Mouse (Mus musculus) frontal cortex, adult 2 months (tissue): Measurements from ENCODE around the gene Susd3. TPM values are rescaled to one million over a fixed set of nuclear protein-coding genes. Genes with fewer than 3 reads are reported as not detected.
A peak's percentile ranks its signal among the peaks of the same experiment; 100 is the strongest.

Experiments used
- DNase-seq, 2 experiments: peaks; one replicate each; pipeline ENCODE4 v3.0.0; 2022; ENCODE audit warnings: low spot score in 1 of 2; ENCODE audit errors: extremely low spot score in 1 of 2
- polyA plus RNA-seq: library from polyadenylated mRNA; depleted of rRNA; stranded (reverse); fragments of >200 nt; gene quantifications from 2 replicates; pipeline ENCODE4 v1.2.3, GENCODE M21; 2012; rRNA removed

Susd3 gene
- 2.4 and 3.2 TPM in 2 replicates for polyA plus RNA-seq

- no peak for DNase-seq
Measured at GRCm38 (mm10) chr13:49248467-49248862, at the start of gene Susd3. Gene Susd3, minus strand, starts transcription at chr13:49248706.

DNA sequence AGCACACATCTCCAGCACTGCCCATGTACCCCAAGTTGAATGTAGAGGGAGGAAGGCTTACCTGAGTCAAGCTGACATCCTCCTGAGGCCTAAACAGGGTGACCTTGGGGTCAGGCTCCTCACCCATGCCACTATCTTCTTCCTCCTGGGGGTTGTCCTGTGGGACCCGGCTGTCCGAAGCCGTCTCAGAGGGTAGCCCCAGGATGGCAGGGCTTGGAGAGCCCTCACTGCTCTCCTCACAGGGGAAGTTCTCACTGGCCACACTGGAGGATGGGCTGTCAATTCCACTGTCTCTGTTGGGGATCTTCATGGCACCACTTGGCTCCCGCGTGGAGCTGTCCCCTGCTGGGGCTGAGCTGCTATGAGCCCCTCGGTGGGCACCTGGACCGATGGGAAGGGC lies 47.8 kb upstream of the Susd3 start:
- DNase-seq = no peak

DNA sequence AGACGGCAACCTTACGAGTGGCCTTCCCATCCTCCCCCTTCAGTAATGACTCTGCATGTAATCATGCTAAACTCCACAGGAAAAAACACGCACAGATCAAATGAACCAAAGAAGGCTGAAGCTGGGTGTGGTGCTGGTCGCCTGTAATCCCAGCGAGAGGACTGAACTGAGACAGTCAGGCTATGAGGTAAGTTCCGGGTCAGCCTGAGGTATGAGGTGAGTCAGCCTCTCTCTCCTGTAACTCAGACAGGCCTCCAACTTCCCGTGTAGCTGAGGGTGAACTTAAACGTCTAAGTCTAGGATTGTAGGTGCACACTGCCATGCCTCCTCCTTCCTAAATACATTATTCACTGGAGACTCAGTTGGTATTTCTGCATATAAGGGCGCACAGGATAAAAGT lies 45.6 kb upstream of the Susd3 start:
- no peak for DNase-seq

- DNase-seq = no peak
Measured at GRCm38 (mm10) chr13:49291949-49292348, 43.4 kb upstream of the Susd3 start.

- DNase-seq = no peak
Measured at GRCm38 (mm10) chr13:49291398-49291797, 42.9 kb upstream of the Susd3 start.

GRCm38 (mm10) chr13:49287224-49287623 lies 38.7 kb upstream of the Susd3 start:
- DNase-seq = no peak

DNA sequence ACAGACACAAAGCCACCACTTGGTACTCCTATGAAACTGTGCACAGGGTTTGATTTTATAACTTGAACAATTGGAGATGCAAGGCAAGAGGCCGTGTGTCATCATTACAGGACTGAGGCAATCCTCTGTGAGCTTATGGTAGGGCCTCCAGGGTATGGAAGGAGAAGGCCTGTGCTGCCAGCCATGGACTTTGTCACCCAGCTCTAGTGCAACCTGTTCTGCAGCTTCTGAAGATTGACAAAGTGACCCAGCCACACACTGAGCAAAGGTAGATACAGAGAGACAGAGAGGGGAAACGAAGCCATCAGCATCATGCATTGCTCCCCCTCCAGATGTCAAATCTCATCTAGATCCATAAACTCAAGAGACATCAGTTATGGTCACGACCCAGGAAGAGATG lies 38.2 kb upstream of the Susd3 start:
- no peak for DNase-seq

- peak in 1 of 2 experiments; percentile 58 for DNase-seq
Measured at GRCm38 (mm10) chr13:49283686-49284085, 35.2 kb upstream of the Susd3 start.

GRCm38 (mm10) chr13:49282168-49282567 lies 33.7 kb upstream of the Susd3 start:
- no peak for DNase-seq

- DNase-seq = peak in 1 of 2 experiments; percentile 52
Measured at GRCm38 (mm10) chr13:49271831-49272765, 23.6 kb upstream of the Susd3 start.

DNA sequence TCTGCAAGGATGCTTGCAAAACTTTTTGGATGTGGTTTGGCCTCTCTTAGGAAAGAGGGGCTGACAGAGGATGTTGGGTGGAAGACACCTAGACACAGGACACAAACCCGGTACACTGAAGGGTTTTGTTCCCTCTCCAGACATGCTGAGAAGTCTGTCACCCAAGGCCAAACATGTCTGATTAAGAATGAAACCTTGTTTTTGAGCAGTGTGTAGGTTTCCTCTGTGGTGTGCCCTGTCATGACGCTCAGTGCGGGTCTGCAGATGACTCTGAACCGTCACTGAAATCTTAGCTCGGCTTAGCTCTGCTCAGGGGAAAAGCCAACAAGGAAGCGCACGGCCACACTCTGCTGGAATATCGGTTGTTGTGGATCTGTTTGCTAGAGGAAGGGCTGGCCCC lies 22.0 kb upstream of the Susd3 start:
- no peak for DNase-seq

DNA sequence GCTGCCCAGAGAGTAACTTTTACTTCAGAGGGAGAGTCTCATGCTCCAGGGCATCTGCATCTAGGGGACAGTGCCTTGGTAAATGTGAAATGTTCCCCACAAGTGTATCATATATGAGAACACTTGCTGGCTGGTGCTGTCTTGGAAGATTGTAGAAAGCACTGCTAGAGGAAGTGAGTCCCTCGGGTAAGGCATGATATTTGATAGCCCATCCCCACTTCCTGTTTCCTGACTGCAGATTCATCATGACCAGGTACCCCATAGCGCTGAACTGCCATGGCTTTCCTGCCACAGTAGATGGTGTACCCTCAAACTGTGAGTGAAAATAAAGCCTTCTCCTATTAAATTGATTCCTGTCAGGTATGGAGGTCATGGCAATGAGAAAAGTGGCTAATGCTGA lies 19.1 kb upstream of the Susd3 start:
- DNase-seq = no peak

DNA sequence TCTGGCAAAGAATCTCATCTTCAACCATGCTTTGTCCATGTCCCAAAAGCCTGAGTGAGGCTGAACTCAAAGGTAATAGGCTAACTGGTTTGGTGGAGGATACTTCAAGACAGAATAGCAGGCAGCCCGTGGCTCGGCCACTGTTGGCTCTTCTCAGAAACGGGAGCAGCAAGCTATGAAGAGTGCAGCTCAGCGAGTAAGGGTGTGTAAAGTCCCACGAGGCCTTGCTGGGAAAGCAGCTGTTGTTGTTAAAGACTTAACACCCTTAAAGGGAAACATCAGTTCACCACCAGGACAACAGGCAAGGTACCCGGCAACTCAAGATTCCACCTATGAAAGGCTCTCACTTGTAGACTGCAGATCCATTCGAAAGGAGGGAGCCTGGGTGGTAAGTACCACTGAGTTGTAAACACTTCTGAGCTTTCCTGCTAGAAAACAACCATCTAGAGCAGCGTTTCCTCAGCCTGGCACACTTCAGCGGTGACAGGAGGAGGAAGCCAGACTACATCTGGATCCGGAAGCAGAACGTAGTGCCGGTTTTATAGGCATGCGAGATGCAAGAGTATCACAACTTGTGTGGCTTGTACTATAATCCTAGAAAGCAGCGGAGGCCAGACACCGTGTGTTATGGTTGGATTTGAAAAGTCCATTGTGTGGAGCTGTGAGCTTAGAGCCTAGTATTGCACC lies 11.7 kb upstream of the Susd3 start:
- no peak for DNase-seq

GRCm38 (mm10) chr13:49257819-49258313 lies 9.4 kb upstream of the Susd3 start:
- DNase-seq = no peak

- DNase-seq = peak; percentile 20 to 76
Measured at GRCm38 (mm10) chr13:49252746-49253145, 4.2 kb upstream of the Susd3 start.

DNA sequence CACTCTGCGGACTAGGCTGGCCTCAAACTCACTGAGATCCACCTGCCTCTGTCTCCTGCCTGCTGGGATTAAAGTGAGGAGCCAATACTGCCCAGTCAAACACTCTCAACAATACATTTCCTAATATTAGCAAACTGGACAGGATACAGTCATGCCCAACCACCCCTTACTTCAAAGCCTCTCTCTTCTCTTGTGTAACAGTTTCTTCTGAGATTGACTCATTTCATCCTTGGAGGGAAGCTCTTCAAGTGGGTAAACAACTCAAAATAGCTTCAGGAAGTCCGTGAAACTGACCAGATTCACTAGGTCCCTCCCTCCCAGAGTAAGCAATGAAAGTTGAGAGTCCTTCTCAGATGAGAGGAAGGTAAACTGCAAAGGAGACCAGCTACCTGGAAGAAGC lies 3.6 kb upstream of the Susd3 start:
- no peak for DNase-seq

DNA sequence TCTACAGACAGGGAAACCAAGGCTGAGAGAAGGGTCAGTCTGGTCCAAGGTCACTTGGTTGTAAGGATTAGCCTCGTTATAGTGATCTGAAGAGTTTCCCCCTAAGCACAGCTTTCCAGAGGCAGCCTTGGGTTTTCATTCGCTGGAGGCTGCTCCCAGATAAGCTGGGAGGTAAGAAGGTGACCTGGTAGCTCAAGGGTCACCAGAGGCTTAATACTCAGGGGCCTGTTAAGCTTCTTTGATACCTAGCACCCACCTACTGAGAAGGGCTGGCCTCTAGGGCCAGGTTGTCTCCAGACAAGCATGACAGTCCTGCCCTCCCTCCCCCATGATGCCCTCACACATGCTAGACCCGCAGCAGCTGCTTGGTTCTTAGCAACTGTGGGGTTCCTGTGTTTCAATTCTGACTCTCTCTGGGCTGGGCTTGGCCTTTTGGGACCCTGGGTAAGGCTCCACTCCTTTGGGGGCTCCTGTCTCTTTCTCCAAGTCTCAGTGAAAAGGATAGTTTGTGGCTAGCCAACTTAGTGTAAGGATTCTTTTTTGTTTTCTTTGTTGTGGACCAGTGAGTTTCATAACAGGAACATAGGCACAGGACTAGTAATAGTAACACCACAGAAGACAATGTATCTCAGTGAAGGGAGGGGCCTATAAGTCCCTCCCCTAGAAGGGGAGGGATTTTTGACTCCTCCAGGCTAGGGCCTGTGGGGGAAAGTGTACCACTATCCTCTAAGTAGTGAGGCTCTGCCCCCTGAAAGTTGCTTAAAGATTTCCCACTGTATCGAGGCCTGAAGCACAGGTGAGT lies 2.4 kb upstream of the Susd3 start:
- no peak for DNase-seq

DNA sequence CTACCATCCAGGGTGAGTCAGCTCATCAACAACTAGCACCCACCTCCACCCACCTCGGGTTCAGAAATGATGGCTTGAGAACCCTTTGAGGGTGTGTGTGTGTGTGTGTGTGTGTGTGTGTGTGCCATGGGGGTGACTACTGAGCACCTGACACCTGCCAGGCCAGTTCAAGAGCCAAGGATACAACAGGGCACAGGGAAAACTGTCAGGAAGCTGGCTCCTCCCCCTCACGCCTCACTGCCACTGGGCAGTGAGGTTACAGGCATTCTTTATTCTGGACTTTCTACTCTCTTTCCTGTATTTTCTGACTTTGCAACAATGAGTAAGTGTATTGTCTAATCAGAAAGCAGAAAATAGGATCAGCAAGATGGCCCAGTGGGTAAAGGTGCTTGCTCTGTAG lies 1.1 kb upstream of the Susd3 start:
- DNase-seq = no peak

DNA sequence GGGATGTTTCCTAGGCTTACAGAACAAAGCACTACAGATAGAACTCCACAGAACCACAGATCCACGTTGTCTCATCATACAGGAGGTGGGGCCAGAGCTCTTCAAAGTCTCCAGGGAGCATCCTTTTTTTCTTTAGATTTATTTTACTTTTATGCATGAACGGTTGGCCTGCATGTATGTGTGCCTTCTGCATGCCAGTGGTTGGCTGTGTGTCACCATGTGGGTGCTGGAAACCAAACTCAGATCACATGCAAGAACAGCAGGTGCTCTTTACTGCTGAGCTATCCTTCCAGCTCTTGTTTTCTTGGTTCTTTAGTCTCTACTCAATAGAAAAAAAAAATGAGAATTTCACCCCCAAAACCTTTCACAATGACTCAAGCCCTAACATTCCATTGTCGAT lies 417 bp upstream of the Susd3 start:
- DNase-seq = no peak

- DNase-seq = no peak
Measured at GRCm38 (mm10) chr13:49247740-49248466, 603 bp downstream of the Susd3 start.
